Mouse (Mus musculus) embryonic facial prominence, embryonic 11.5 days (tissue): ENCODE results near the gene Prox2. TPM values are rescaled to one million over a fixed set of nuclear protein-coding genes. Genes with fewer than 3 reads are reported as not detected.

Source experiments
- ATAC-seq: fragments of 200-750 bp; cut with Nextera tagmentation; replicated peaks from 2 replicates; pipeline ENCODE4 v1.8.0; 2017; ENCODE audit warnings: low read depth; ENCODE audit not compliant: insufficient number of reproducible peaks, low FRiP score, low TSS enrichment
- DNase-seq: peaks from one replicate; pipeline ENCODE4 v3.0.0-alpha.2; 2015; ENCODE audit warnings: low spot score
- H3K27ac ChIP-seq: fragments of 300-500 bp; sonication (generic); replicated peaks from 2 replicates; pipeline ENCODE4 v1.5.1; 2014; ENCODE audit warnings: mild to moderate bottlenecking, low read depth, low read length, control low read depth
- H3K27me3 ChIP-seq: fragments of 300-500 bp; sonication (generic); 2 replicates; pipeline ENCODE4 v1.6.1; 2014; ENCODE audit warnings: mild to moderate bottlenecking, low read length, moderate library complexity, mixed read lengths; ENCODE audit not compliant: control insufficient read depth, insufficient read depth
- H3K36me3 ChIP-seq: fragments of 300-500 bp; sonication (generic); replicated peaks from 2 replicates; pipeline ENCODE4 v1.6.1; 2014; ENCODE audit warnings: low read depth, mild to moderate bottlenecking, low read length, moderate library complexity, mixed read lengths; ENCODE audit not compliant: control insufficient read depth, insufficient read depth
- H3K4me1 ChIP-seq: fragments of 300-500 bp; sonication (generic); 2 replicates; pipeline ENCODE4 v1.6.1; 2014; ENCODE audit warnings: low read length, mixed read lengths; ENCODE audit not compliant: control insufficient read depth, insufficient read depth
- H3K4me2 ChIP-seq: fragments of 300-500 bp; sonication (generic); 2 replicates; pipeline ENCODE4 v1.6.1; 2014; ENCODE audit warnings: low read depth, mild to moderate bottlenecking, control low read depth, low read length, moderate library complexity
- H3K4me3 ChIP-seq: fragments of 300-500 bp; sonication (generic); 2 replicates; pipeline ENCODE4 v1.5.1; 2014; ENCODE audit warnings: low read depth, low read length, control low read depth
- H3K9ac ChIP-seq: fragments of 300-500 bp; sonication (generic); replicated peaks from 2 replicates; pipeline ENCODE4 v1.6.1; 2014; ENCODE audit warnings: mild to moderate bottlenecking, control low read depth, low read length
- H3K9me3 ChIP-seq: fragments of 300-500 bp; sonication (generic); replicated peaks from 2 replicates; pipeline ENCODE4 v1.6.1; 2016; ENCODE audit warnings: mild to moderate bottlenecking, low read length, inconsistent platforms, mixed read lengths; ENCODE audit not compliant: control insufficient read depth
- WGBS: fragments of 180-500 bp; shearing (Covaris S2); extraction: QIAGEN DNeasy Blood & Tissue Kit; methylation state at CpG from one replicate; pipeline ENCODE4 v1.1.7; 2014; 5-methylcytosine and 5-hydroxymethylcytosine counted together
- polyA plus RNA-seq: library from polyadenylated mRNA; unstranded; fragments of >200 nt; fragmentation: Nextera tagmentation; extraction: Ambion mirVana; gene quantifications from 2 replicates; pipeline ENCODE4 v1.2.1, GENCODE M21; 2014

The Prox2 gene
- polyA plus RNA-seq, 1 experiment from 2014 or later = 2.9 TPM

GRCm38 (mm10) chr12:85140036-85140701 is 29.6 kb upstream of the Prox2 start:
- H3K9me3 ChIP-seq = no peaks in the 10 kb centered on the region
- H3K4me2 ChIP-seq = no peak overlapping the region
- H3K27me3 ChIP-seq = no peaks in the 10 kb centered on the region
- H3K36me3 ChIP-seq = no peaks in the 10 kb centered on the region
- H3K4me1 ChIP-seq = no peaks in the 10 kb centered on the region; the same call in 1 of the 2 replicates
- ATAC-seq = no peak
- WGBS = 41% methylated on average over 18 of the region's 18 CpGs
- H3K27ac ChIP-seq = no peak overlapping the region
- no peak overlapping the region for H3K4me3 ChIP-seq
- no peak for DNase-seq
- no peak overlapping the region for H3K9ac ChIP-seq

- ATAC-seq = no peak
- no peak for DNase-seq
These were observed 26.1 kb upstream of the Prox2 start for GRCm38 (mm10) chr12:85136627-85137026.

DNA sequence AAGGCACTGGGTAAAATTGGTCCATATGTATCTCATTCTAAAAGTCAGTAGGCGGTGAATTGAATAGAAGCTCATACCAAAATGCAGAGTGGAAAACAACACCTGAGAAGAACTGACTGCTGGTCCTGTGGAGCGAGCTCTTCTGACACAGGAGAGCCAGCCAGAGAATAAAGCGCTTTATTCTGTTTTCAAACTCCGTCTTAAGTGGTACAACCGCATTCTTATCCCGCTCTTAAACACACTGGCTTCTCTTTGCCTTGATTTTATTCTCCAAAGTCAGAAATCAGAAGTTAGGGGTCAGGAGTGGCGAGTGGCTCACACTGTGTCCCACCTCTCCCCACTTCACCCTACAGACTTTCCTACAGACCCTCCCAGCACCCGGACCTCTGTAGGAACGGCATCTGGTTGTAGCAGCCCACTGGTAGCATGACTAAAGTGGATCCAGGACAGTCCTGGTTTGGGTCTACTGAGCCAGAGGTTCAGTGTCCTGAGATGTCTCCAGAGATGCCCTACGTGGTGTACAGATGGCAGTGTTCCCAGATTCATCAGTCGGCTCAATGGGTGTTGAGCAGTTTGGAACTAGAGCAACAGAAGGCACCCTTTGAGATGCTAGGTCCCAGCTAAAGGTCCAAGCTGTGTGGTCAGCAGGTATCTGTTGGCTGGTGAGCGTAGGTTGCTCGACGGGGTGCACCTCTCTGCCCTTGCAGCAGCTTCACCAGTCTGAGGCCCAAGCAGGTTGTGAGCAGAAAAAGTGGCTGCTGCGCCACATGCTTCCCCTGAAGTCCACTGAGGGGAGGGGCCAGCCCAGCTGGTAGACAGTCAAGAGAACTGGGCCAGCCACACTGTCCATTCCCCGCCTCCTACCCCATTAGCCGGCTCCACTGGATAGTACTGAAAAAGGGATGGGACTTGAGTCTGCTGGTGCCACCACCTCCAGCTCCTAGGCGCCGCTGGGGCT is 25.2 kb upstream of the Prox2 start:
- Histone ChIP-seq H3K9me3 (no peaks in the 10 kb centered on the region), H3K4me2 (no peak overlapping the region), H3K9ac (no peak overlapping the region), H3K27me3 (no peaks in the 10 kb centered on the region), H3K36me3 (peaks cover 8% of the 10 kb centered on the region), H3K4me3 (no peak overlapping the region), H3K4me1 (no peaks in the 10 kb centered on the region; the same call in 1 of the 2 replicates), H3K27ac (no peak overlapping the region)
- ATAC-seq (no peak), DNase-seq (no peak)
- WGBS = 78% methylated on average over 19 of the region's 19 CpGs

More at GRCm38 (mm10) chr12:85136627-85137026, 26.1 kb upstream of the Prox2 start:
- H3K4me3 ChIP-seq = no peak overlapping the region
- peaks cover 3% of the 10 kb centered on the region for H3K36me3 ChIP-seq
- H3K9ac ChIP-seq = no peak overlapping the region
- no peaks in the 10 kb centered on the region for H3K27me3 ChIP-seq
- WGBS = 80% methylated on average over 4 of the region's 4 CpGs
- no peaks in the 10 kb centered on the region for H3K9me3 ChIP-seq
- no peaks in the 10 kb centered on the region; the same call in 1 of the 2 replicates for H3K4me1 ChIP-seq
- H3K27ac ChIP-seq = no peak overlapping the region
- no peak overlapping the region for H3K4me2 ChIP-seq

- H3K4me2 ChIP-seq = no peak overlapping the region
- no peak for DNase-seq
- peaks cover 8% of the 10 kb centered on the region for H3K36me3 ChIP-seq
- H3K27me3 ChIP-seq = no peaks in the 10 kb centered on the region
- no peaks in the 10 kb centered on the region for H3K9me3 ChIP-seq
- H3K4me3 ChIP-seq = no peak overlapping the region
- H3K4me1 ChIP-seq = no peaks in the 10 kb centered on the region; the same call in 1 of the 2 replicates
- H3K9ac ChIP-seq = no peak overlapping the region
- WGBS = 91% methylated on average over 8 of the region's 8 CpGs
- no peak overlapping the region for H3K27ac ChIP-seq
- no peak for ATAC-seq
These were observed 23.7 kb upstream of the Prox2 start for GRCm38 (mm10) chr12:85134043-85134794.

DNA sequence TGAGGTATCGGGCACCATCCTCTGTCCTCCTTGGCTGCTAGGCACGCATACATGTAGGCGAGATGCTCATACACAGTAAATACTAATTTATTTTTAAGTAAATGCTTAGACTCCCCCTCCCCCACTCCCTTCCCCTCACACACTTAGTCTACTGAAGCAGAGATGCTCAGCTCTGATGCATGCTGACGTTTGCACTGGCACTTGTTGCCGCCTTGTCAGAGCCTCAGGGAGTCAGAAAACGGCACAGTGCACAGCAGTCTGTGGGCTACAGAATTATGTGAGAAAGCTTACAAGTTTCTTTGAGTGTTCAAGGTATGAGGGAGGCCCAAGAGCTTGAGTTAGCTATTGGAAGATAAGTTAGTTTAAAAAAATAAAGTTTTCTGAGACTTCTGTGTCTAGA is 20.8 kb upstream of the Prox2 start:
- Histone ChIP-seq H3K9me3 (no peaks in the 10 kb centered on the region), H3K4me1 (no peaks in the 10 kb centered on the region), H3K9ac (no peak overlapping the region), H3K27ac (no peak overlapping the region), H3K4me2 (no peak overlapping the region), H3K27me3 (no peaks in the 10 kb centered on the region), H3K36me3 (peaks cover 19% of the 10 kb centered on the region), H3K4me3 (no peak overlapping the region)
- 84% methylated on average over 6 of the region's 6 CpGs for WGBS
- DNase-seq (no peak), ATAC-seq (no peak)

DNA sequence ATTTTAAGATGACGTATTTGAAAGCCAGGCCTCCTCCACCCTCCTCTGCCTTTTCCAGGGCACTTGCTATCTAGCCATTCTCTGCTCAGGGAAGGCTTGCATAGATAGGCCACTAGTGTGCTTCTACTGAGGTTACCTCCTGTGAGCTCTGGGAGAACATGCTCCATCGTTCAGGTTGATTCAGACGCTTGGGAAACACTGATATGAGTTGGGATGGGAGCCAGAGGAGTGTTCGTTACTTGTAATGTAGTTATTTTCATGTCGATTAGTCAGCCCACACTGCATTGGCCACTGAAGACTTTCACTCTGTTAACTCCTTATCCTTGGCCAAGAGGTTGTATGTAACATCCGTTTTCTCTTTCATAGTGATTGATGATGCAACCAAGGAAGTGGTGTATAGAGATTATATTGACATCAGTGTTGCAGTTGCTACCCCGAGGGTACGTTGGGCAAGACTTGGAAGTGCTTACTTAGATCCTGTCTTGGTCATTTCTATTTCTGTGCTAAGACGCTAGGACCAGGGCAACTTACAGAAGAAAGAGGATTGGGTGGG is 18.9 kb upstream of the Prox2 start:
- Histone ChIP-seq H3K4me2 (no peak overlapping the region), H3K27ac (no peak overlapping the region), H3K4me1 (no peaks in the 10 kb centered on the region), H3K9ac (no peak overlapping the region), H3K4me3 (no peak overlapping the region), H3K27me3 (no peaks in the 10 kb centered on the region), H3K36me3 (peaks cover 19% of the 10 kb centered on the region), H3K9me3 (no peaks in the 10 kb centered on the region)
- WGBS = 95% methylated on average over 9 of the region's 9 CpGs
- ATAC-seq (no peak), DNase-seq (no peak)

DNA sequence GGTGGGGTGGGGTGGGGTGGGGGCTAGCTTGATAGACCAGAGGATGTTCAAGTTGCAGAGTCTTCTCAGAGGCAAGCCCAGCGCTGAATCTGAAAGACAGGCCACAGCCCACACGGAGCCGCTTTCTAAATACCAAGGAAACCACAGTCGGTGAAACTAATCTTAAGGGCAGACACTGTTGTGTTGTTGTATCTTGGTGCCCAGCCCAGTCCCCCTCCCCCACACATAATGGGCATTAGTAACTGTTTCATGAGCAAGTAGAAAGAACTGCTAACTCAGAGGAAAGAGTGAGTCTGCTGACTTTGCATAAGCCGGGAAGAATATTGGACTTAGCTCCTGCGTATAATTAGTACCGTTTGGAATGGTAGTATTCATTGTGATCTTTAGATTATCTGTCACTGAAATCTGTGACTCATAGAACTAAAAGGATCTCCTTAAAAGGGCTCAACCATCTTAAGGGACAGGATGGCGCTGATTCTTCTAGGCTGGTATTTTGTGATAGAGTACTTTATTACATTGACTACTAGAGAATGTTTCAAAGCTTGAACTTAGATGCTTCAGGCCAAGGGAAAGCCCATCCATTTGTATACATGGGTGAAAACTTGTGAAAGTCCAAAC is 16.5 kb upstream of the Prox2 start:
- Histone ChIP-seq H3K27me3 (no peaks in the 10 kb centered on the region), H3K9ac (no peak overlapping the region), H3K36me3 (peaks cover 24% of the 10 kb centered on the region), H3K4me1 (no peaks in the 10 kb centered on the region), H3K9me3 (no peaks in the 10 kb centered on the region), H3K27ac (no peak overlapping the region), H3K4me3 (no peak overlapping the region), H3K4me2 (no peak overlapping the region)
- no peak for ATAC-seq
- WGBS = 86% methylated on average over 8 of the region's 8 CpGs
- DNase-seq = no peak
